Mouse (Mus musculus) liver (tissue): ENCODE data around the gene Capn8.

Experiments
- DNase-seq: peaks from one replicate; pipeline ENCODE4 v3.0.0-alpha.2; 2020; ENCODE audit warnings: mixed read lengths

The Capn8 gene

GRCm38 (mm10) chr1:182564408-182565120 is at the start of gene Capn8:
Gene Capn8 (plus strand): TSS chr1:182565007.
- DNase-seq = no peak

GRCm38 (mm10) chr1:182516758-182517676 is 47.8 kb upstream of the Capn8 start, which contains the start of gene Capn2:
Gene Capn2 (minus strand): TSS chr1:182517608.
- peak; percentile 67 for DNase-seq

DNA sequence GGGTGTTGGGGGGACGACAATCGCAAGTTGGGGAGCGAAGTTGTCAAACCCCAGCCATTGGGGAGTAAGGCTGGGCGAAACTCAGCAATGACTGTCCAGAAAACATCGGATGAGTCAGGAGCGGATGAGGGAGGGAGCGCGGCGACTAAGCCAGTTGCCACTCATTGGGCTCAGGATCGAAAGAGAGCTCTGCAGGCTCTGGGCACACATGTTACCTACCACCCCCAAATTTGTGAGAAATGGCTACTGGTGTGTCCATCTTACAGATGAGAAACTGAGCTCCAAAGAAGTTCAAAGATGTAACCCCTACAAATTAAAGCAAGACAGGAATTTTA is 47.2 kb upstream of the Capn8 start:
- no peak for DNase-seq

DNA sequence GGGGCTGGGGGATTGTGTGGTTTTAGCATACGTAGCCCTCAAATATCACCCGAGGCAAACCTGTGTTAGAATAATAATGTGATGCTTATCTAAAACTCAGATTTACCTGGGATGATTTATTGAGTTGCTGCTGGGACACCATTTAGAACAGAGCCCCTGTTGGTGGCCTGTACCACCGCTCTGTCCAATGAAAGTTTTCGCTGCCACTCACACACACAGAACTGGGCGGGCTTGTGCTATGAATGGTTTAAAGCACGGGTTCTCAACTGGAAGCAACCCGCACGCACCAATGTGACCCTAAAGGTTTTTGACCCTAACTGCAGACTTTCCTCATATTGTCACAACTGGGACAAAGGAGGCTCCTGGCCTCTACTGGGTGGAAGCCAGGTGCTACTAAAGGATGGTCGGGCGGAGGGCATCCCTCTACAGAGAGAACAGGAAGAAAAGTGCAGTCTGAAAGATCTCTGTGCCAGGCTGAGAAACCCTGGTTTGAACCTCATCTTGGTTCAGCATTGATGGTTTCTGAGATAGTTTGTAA is 46.6 kb upstream of the Capn8 start:
- DNase-seq = no peak

DNA sequence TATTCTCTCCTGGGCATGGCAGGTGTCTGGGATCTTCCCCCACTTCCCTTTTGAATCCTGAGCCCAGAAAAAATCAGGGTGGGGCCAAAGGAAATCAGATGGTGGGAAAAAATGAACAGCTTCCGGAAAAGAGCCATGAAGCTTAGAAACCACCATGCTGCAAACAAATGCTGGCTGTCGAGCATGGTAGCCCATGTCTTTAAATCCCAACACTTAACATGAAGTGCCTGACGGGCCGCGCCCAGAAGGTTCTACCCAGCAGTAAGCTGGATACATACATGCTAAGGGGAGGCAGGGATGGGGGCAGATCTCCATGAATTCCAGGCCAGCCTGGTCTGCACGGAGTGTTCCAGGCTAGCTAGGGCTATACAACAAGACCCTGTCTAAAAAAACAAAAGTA is 46.0 kb upstream of the Capn8 start:
- no peak for DNase-seq

- no peak for DNase-seq
These were observed 45.5 kb upstream of the Capn8 start for GRCm38 (mm10) chr1:182519341-182519740.

- DNase-seq = no peak
These were observed 44.5 kb upstream of the Capn8 start for GRCm38 (mm10) chr1:182520091-182520937.

DNA sequence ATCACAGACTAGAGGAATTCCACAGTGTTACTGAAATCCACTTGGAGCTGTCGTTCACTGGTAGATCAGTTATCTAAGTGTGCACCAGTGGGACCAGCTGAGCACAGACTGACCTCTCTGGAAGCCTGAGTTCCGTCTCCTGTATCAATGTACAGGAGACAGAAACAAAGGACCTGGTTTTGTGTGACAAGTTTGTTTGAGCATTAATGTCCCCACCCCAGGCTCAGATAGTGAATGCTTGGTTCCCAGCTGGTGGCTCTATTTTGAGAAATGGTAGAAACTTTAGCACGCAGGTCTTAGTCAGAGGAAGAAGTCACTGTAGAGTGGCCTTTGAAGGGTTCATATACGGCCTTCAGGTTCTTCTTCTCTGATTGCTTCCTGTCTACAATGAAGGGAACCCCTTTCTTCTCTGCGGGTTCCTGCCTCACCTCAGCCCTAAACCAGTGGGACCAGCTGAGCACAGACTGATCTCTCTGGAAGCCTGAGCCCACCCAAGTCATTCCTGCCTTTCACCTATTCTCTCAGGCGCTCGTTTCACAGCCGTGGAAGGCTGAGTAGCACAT is 43.8 kb upstream of the Capn8 start:
- no peak for DNase-seq

- no peak for DNase-seq
These were observed 41.8 kb upstream of the Capn8 start for GRCm38 (mm10) chr1:182522961-182523360.

DNA sequence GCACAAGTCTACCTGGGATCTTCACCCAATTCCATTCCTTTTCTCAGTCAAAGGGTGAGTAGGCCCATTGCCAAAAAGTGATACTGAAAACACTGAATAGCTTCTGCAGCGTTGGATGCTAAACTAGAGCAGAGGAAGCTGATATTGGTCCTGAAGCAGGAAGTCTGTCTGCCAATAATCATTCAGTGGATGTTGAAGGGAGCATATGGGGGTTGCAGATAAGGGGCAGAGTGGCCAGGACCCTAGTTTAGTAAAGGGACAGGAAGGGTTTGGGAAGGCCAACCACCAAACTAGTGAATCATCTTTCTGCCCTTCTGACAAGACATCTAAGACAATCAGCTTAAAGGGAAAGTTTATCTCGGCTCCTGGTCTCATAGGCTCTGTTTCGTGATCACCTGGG is 41.1 kb upstream of the Capn8 start:
- DNase-seq = no peak

DNA sequence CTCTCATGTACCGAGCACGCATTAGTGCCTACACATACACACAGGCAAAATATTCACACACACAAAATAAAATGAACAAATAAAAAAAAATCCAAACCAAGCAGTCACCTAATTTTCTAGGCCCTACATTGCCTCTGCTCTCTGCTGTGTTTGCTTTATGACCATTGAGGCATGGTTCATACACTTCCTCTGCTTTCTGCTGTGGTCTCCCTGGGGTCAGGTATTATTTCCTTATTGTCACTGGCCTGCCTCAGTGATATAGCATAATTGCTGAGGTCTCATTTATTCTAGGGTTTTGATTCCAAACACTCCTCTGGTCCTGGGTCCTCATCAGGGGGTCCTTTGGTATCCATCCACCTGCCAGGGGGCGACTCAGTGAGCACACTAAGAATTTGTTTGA is 39.2 kb upstream of the Capn8 start:
- DNase-seq = no peak

DNA sequence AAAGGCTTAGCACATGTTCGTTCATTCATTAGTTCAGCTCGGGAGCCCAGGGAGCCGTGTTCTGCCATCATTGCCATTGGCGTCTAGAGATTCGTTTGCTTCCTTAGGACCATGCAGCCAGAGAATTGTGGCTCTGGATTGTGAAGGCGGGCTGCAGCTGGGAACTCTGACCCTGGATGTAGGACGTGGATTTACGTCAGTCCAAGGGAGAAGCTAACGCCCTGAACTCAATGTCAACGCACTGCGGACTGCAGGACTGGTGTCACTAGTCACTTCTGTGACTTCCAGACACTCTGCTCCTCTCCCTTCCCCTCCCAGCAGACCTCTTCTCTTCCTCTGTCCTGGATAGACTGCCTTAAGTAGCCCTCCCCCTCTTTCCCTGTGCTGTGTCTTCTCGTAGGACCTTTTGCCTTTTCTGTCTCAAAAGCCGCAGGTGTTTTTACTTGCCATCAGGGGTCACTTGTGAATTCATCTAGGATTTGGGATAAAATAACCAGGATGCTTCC is 37.5 kb upstream of the Capn8 start:
- DNase-seq = no peak

DNA sequence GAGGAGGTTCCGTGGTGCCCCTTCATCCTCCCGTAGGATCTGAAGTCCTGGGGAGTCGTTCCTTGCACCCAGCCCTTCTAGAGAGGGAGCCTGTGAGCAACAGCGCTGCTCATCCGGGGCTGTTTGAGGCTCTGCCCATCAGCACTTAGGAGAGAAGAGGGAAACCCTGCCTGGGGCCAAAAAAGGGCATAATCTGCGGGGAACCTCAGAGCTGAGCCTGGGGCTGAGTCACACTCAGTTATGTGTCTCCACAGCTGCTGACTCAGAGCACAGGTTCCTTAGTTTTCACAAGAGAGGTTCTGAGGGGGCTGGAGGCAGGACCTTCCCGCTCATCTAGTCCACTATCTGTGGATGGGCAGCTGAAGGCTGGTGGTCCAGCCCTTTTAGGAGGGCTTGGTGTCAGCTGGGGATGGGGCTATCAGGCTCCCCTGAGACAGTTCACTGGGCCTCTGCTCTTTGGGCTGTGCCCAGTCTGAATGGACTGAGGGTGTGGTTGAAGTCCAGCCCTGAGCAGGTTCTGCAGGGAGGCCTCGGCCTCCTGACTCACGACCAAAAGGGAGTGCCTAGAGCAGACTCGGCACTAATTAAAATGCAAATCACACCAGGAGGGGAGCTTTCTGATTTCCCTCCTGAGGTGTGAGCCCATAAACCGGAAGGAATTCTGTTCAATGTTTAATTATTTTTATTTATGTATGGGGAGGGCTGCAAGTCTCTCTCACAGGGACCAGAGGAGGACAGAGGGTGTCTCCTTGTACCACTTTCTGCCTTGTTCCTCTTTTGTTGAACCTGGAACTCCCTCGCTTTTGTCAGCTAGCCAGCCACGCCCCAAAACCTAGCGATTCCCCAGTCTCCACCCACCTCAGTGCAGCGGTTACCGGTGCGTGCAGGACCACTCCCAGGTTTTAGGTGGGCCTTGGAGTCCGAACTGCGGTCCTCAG is 36.6 kb upstream of the Capn8 start:
- DNase-seq = peak; percentile 36

DNA sequence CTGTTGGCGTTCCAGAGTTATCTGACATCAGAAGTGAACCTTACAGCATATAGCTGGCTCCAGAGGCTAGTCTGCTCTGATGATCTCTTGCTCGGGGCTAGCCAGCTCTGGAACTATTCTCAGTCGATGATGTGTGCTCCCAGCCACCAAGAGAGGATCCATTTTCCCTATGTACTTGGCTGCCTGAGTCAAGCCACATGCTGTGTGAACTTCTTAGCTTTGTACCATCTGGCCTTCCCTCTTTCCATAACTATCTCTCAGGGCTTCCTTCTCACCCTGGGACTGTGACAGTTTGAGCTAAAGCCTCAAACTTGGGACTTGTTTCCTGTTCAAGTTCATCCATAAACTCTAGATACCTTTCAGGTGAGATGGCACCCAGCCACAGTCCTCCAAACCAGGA is 31.2 kb upstream of the Capn8 start:
- DNase-seq = no peak

GRCm38 (mm10) chr1:182535080-182535481 is 29.7 kb upstream of the Capn8 start:
- no peak for DNase-seq

DNA sequence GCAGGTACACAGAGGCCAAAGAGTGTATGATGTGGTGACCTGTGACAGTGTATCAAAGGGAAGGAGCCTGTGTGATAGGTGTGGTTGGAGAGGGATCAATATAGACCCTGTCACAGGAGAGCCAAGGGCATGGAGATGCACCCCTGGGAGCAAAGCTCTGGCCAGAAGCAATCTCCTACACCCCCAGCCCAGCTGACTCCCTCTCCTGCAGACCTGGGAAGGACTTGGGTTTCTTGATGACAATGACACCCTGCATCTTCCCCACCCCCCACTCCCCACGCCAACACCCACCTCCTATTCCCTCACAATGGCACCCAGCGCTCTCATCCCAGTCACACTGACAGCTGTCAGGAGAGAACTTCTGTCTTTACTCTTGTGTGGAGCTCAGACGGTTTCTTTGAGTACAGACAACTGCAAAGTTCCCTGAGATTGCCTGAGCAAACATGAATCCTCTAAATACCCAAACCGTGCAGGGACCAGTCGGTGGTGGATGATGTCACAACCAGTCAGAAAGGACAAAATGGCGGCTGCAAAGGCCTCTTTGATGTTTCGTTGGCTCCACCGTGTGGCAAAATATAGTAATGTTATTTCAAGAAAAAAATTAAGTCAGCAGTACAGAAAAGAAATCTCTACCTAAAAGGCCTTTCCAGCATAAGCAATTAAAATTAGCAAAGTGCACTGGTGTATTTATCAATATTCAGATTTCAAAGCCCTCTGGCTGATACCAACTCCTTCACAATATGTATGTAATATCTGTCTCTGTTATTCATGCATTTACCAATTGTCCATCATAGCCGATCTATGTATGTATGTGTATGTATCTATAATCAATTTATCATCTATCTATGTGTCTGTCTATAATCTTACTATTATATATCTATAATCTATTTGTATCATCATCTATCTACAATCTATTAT is 25.5 kb upstream of the Capn8 start:
- peak; percentile 57 for DNase-seq

DNA sequence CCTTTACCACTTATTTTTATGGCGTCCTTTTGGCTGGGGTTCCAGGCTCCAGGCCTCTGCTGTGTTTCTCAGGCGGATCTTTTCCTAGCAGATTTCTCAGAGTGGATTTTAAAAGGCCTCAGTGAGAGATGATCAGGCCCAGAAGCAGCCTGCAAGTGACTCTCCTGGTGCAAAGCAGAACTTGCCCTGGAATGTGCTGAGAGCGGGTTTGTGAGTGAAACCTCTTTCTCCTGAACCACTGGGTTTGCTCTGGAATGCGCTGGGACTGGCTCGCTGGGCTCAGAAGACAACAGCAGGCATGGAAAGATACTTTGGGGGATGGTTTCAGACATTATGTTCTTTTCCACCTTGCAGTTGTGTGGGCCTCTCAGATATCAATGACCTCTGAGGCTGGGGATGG is 22.7 kb upstream of the Capn8 start:
- DNase-seq = no peak

- DNase-seq = no peak
These were observed 21.7 kb upstream of the Capn8 start for GRCm38 (mm10) chr1:182543136-182543535.

GRCm38 (mm10) chr1:182543906-182544305 is 20.9 kb upstream of the Capn8 start:
- DNase-seq = no peak

GRCm38 (mm10) chr1:182550761-182551160 is 14.0 kb upstream of the Capn8 start:
- no peak for DNase-seq
